Mouse (Mus musculus): ENCODE data around the gene Olfr998. TPM values are rescaled to one million over a fixed set of nuclear protein-coding genes. Genes with fewer than 3 reads are reported as not detected.
"Not testable (repeated sequence)": the region's sequence is repeated elsewhere in the genome, so short reads cannot be mapped to it uniquely, and the experiment has no call there.

Olfr998 gene
- not detected in 2 replicates for polyA plus RNA-seq (2015; fragmentation: Nextera tagmentation; extraction: Ambion mirVana)

- ATAC-seq (ENCODE audit: low FRiP score, low read depth); H3K27ac ChIP-seq (replicated peaks); H3K9ac ChIP-seq; H3K4me2 ChIP-seq; H3K9me3 ChIP-seq; H3K36me3 ChIP-seq; H3K4me1 ChIP-seq (replicated peaks); H3K4me3 ChIP-seq; H3K27me3 ChIP-seq: not testable (repeated sequence)
- WGBS: 84% methylated on average over 2 of the region's 2 CpGs
Measured at GRCm38 (mm10) chr2:85588648-85589047, at the start of gene Olfr998. Gene Olfr998, plus strand, starts transcription at chr2:85588948.

- Histone ChIP-seq H3K9ac (no peak overlapping the region), H3K9me3 (no peaks in the 10 kb centered on the region), H3K27ac (replicated peaks) (no peak overlapping the region), H3K27me3 (no peaks in the 10 kb centered on the region), H3K4me2 (no peak overlapping the region), H3K4me3 (no peak overlapping the region), H3K4me1 (replicated peaks) (no peaks in the 10 kb centered on the region), H3K36me3 (no peaks in the 10 kb centered on the region)
- 74% methylated on average over 1 of the region's 1 CpGs for WGBS
- no peak for ATAC-seq (ENCODE audit: low FRiP score, low read depth)
Measured at GRCm38 (mm10) chr2:85554806-85555205, 33.9 kb upstream of the Olfr998 start.

GRCm38 (mm10) chr2:85560226-85560625, 28.5 kb upstream of the Olfr998 start:
- no peak overlapping the region for H3K4me2 ChIP-seq
- ATAC-seq (ENCODE audit: low FRiP score, low read depth): no peak
- 76% methylated on average over 4 of the region's 4 CpGs for WGBS
- no peak overlapping the region for H3K27ac ChIP-seq (replicated peaks)
- H3K9ac ChIP-seq: no peak overlapping the region
- no peaks in the 10 kb centered on the region for H3K36me3 ChIP-seq
- H3K9me3 ChIP-seq: no peaks in the 10 kb centered on the region
- H3K27me3 ChIP-seq: no peaks in the 10 kb centered on the region
- no peak overlapping the region for H3K4me3 ChIP-seq
- H3K4me1 ChIP-seq (replicated peaks): no peaks in the 10 kb centered on the region

GRCm38 (mm10) chr2:85561187-85561586, 27.6 kb upstream of the Olfr998 start:
- WGBS: 24% methylated on average over 4 of the region's 4 CpGs
- no peaks in the 10 kb centered on the region for H3K9me3 ChIP-seq
- no peak overlapping the region for H3K4me3 ChIP-seq
- no peak overlapping the region for H3K4me2 ChIP-seq
- no peaks in the 10 kb centered on the region for H3K36me3 ChIP-seq
- H3K27me3 ChIP-seq: no peaks in the 10 kb centered on the region
- no peak overlapping the region for H3K9ac ChIP-seq
- ATAC-seq (ENCODE audit: low FRiP score, low read depth): no peak
- H3K27ac ChIP-seq (replicated peaks): no peak overlapping the region
- H3K4me1 ChIP-seq (replicated peaks): no peaks in the 10 kb centered on the region

- no peak for ATAC-seq (ENCODE audit: low FRiP score, low read depth)
- Histone ChIP-seq H3K27me3 (no peaks in the 10 kb centered on the region), H3K9ac (no peak within 1 kb of the TSS), H3K4me3 (no peak within 1 kb of the TSS), H3K4me1 (replicated peaks) (no peaks in the 10 kb centered on the region), H3K9me3 (no peaks in the 10 kb centered on the region), H3K36me3 (no peaks in the 10 kb centered on the region), H3K27ac (replicated peaks) (no peak within 1 kb of the TSS), H3K4me2 (no peak within 1 kb of the TSS)
Measured at GRCm38 (mm10) chr2:85578915-85579314, 9.8 kb upstream of the Olfr998 start, which contains the start of gene Olfr996. Gene Olfr996, plus strand, starts transcription at chr2:85579215.

- H3K27me3 ChIP-seq: no peaks in the 10 kb centered on the region
- H3K4me3 ChIP-seq: no peak within 1 kb of the TSS
- no peaks in the 10 kb centered on the region for H3K4me1 ChIP-seq (replicated peaks)
- H3K36me3 ChIP-seq: no peaks in the 10 kb centered on the region
- no peak within 1 kb of the TSS for H3K4me2 ChIP-seq
- WGBS: 76% methylated on average over 1 of the region's 1 CpGs
- no peak for ATAC-seq (ENCODE audit: low FRiP score, low read depth)
- H3K9ac ChIP-seq: no peak within 1 kb of the TSS
- H3K9me3 ChIP-seq: no peaks in the 10 kb centered on the region
- H3K27ac ChIP-seq (replicated peaks): no peak within 1 kb of the TSS
Measured at GRCm38 (mm10) chr2:85611803-85612202, 23.1 kb downstream of the Olfr998 start, which contains the start of gene Olfr1000. Gene Olfr1000, minus strand, starts transcription at chr2:85611903.

Other genes with a start within 250 kb of the Olfr998 start
- not detected in 2 replicates for gene Olfr987, start 249.6 kb upstream of the Olfr998 start, polyA plus RNA-seq (2015; fragmentation: Nextera tagmentation; extraction: Ambion mirVana)
- not detected in 2 replicates for gene Olfr988, start 225.7 kb upstream of the Olfr998 start, polyA plus RNA-seq (2015; fragmentation: Nextera tagmentation; extraction: Ambion mirVana)
- not detected in 2 replicates for gene Olfr992, start 179.5 kb upstream of the Olfr998 start, polyA plus RNA-seq (2015; fragmentation: Nextera tagmentation; extraction: Ambion mirVana)
- gene Olfr993, start 174.1 kb upstream of the Olfr998 start, polyA plus RNA-seq (2015; fragmentation: Nextera tagmentation; extraction: Ambion mirVana): not detected in 2 replicates
- gene Olfr994, start 152.5 kb upstream of the Olfr998 start, polyA plus RNA-seq (2015; fragmentation: Nextera tagmentation; extraction: Ambion mirVana): not detected in 2 replicates
- not detected in 2 replicates for gene Olfr995, start 145.3 kb upstream of the Olfr998 start, polyA plus RNA-seq (2015; fragmentation: Nextera tagmentation; extraction: Ambion mirVana)
- gene 4833423E24Rik, start 69.9 kb upstream of the Olfr998 start, polyA plus RNA-seq (2015; fragmentation: Nextera tagmentation; extraction: Ambion mirVana): 0.06 and 0.10 TPM in 2 replicates
- not detected in 2 replicates for gene Olfr996, start 9.7 kb upstream of the Olfr998 start, polyA plus RNA-seq (2015; fragmentation: Nextera tagmentation; extraction: Ambion mirVana)
- gene Olfr1000, start 23.0 kb downstream of the Olfr998 start, polyA plus RNA-seq (2015; fragmentation: Nextera tagmentation; extraction: Ambion mirVana): not detected in 2 replicates
- gene Olfr1002, start 61.8 kb downstream of the Olfr998 start, polyA plus RNA-seq (2015; fragmentation: Nextera tagmentation; extraction: Ambion mirVana): not detected in 2 replicates
- not detected in 2 replicates for gene Olfr154, start 75.5 kb downstream of the Olfr998 start, polyA plus RNA-seq (2015; fragmentation: Nextera tagmentation; extraction: Ambion mirVana)
- gene Olfr1006, start 89.8 kb downstream of the Olfr998 start, polyA plus RNA-seq (2015; fragmentation: Nextera tagmentation; extraction: Ambion mirVana): not detected in 2 replicates
- gene Olfr1008, start 100.5 kb downstream of the Olfr998 start, polyA plus RNA-seq (2015; fragmentation: Nextera tagmentation; extraction: Ambion mirVana): not detected in 2 replicates
- not detected in 2 replicates for gene Olfr1009, start 126.5 kb downstream of the Olfr998 start, polyA plus RNA-seq (2015; fragmentation: Nextera tagmentation; extraction: Ambion mirVana)
- gene Olfr1012, start 173.8 kb downstream of the Olfr998 start, polyA plus RNA-seq (2015; fragmentation: Nextera tagmentation; extraction: Ambion mirVana): not detected in 2 replicates
- not detected in 2 replicates for gene Olfr1013, start 178.2 kb downstream of the Olfr998 start, polyA plus RNA-seq (2015; fragmentation: Nextera tagmentation; extraction: Ambion mirVana)
- not detected in 2 replicates for gene Olfr1014, start 183.8 kb downstream of the Olfr998 start, polyA plus RNA-seq (2015; fragmentation: Nextera tagmentation; extraction: Ambion mirVana)
- not detected in 2 replicates for gene Olfr1015, start 193.1 kb downstream of the Olfr998 start, polyA plus RNA-seq (2015; fragmentation: Nextera tagmentation; extraction: Ambion mirVana)
- not detected in 2 replicates for gene Olfr1016, start 213.6 kb downstream of the Olfr998 start, polyA plus RNA-seq (2015; fragmentation: Nextera tagmentation; extraction: Ambion mirVana)
- not detected in 2 replicates for gene Olfr1018, start 229.5 kb downstream of the Olfr998 start, polyA plus RNA-seq (2015; fragmentation: Nextera tagmentation; extraction: Ambion mirVana)